Mouse (Mus musculus) layer of hippocampus, adult 8-10 months (tissue): ENCODE results near the gene Zfp346. TPM values are rescaled to one million over a fixed set of nuclear protein-coding genes. Genes with fewer than 3 reads are reported as not detected.

ENCODE experiments used
- DNase-seq, 2 experiments: peaks; one replicate each; pipeline ENCODE4 v3.0.0; 2022; ENCODE audit warnings: low spot score in 2 of 2
- total RNA-seq, 4 experiments: library from RNA; stranded (reverse); gene quantifications; 2 replicates each; pipeline ENCODE4 v1.2.4; 2022

The Zfp346 gene
- total RNA-seq, 4 experiments from 2014 or later: 44.4 to 53.3 (median 51.5) TPM

GRCm38 (mm10) chr13:55152621-55153415 lies 47.7 kb downstream of the Zfp346 start, which contains the start of gene Fgfr4:
Gene Fgfr4, plus strand, starts transcription at chr13:55152640.
- no peak for DNase-seq

GRCm38 (mm10) chr13:55153951-55154350 lies 48.8 kb downstream of the Zfp346 start:
- DNase-seq: no peak

GRCm38 (mm10) chr13:55162365-55162764 lies 57.3 kb downstream of the Zfp346 start:
- no peak for DNase-seq

- no peak for DNase-seq
Observed at GRCm38 (mm10) chr13:55163553-55163952, 58.4 kb downstream of the Zfp346 start.

- DNase-seq: no peak
Observed at GRCm38 (mm10) chr13:55165831-55166339, 60.8 kb downstream of the Zfp346 start.

- DNase-seq: no peak
Observed at GRCm38 (mm10) chr13:55166806-55167725, 62.0 kb downstream of the Zfp346 start.

GRCm38 (mm10) chr13:55167798-55168197 lies 62.7 kb downstream of the Zfp346 start:
- no peak for DNase-seq

- DNase-seq: no peak
Observed at GRCm38 (mm10) chr13:55168255-55168654, 63.1 kb downstream of the Zfp346 start.

GRCm38 (mm10) chr13:55168958-55169369 lies 63.9 kb downstream of the Zfp346 start:
- DNase-seq: peak in 1 of 2 experiments; percentile 50

- DNase-seq: peak; percentile 55 to 66
Observed at GRCm38 (mm10) chr13:55171517-55172335, 66.6 kb downstream of the Zfp346 start.

GRCm38 (mm10) chr13:55172336-55172770 lies 67.2 kb downstream of the Zfp346 start:
- DNase-seq: no peak

GRCm38 (mm10) chr13:55174347-55174746 lies 69.2 kb downstream of the Zfp346 start:
- DNase-seq: no peak

- no peak for DNase-seq
Observed at GRCm38 (mm10) chr13:55176265-55176664, 71.2 kb downstream of the Zfp346 start.

- DNase-seq: no peak
Observed at GRCm38 (mm10) chr13:55177903-55178496, 72.9 kb downstream of the Zfp346 start.

- DNase-seq: peak; percentile 58 to 85
Observed at GRCm38 (mm10) chr13:55178556-55178955, 73.4 kb downstream of the Zfp346 start.

- DNase-seq: no peak
Observed at GRCm38 (mm10) chr13:55179591-55179990, 74.5 kb downstream of the Zfp346 start.

GRCm38 (mm10) chr13:55181786-55182172 lies 76.7 kb downstream of the Zfp346 start:
- no peak for DNase-seq

- peak; percentile 50 to 55 for DNase-seq
Observed at GRCm38 (mm10) chr13:55182173-55182894, 77.2 kb downstream of the Zfp346 start.

- no peak for DNase-seq
Observed at GRCm38 (mm10) chr13:55183382-55183781, 78.3 kb downstream of the Zfp346 start.
